Mouse (Mus musculus): ENCODE data around the gene Mlkl.

DNA sequence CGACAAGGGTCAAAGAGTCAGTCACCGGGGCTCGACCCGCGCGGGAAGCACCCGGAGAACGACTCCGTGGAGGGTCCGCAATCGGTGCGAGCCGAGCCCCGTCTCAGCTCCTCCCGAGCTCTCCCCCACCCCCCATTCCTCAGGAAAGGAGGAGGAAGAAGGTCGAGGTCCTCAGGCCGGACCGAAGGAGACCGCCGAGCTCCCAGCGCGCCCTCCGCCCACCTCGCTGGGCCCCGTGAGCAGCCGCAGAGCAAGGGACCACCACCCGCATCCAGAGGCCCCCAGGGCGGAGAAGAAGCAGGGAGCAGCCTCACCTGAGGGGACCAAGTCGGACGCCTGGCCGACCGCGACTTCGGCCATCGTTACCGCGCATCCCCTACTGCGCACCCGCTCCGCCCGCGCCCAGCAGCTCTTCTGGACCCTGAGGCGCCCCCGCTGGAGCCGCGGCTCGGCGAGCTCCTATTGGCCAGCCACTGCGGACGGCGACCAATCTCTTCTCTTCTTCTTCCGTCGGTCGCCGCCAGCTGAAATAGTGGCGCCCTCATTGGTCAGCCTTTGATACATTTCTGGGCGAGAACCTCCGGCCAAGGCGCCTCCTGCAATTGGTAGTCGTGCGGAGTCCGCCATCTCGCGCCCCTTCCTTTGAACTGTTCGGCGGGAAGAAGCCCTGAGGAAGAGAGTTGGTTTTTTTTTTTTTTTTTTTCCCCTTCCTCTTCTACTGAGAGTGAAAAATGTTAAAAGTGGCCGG, 38.0 kb downstream of the Mlkl start, which contains the start of gene Rfwd3:
- no peak for TF ChIP-seq TAL1 (IDR thresholded peaks at IDR 0.05; ENCODE audit: low read length)
- TF ChIP-seq GATA1 (IDR thresholded peaks at IDR 0.05; ENCODE audit: low read length) = no peak
